Mouse (Mus musculus) CH12.LX (cell line): ENCODE measurements at regions not wholly inside any gene's neighbourhood (a gene's known extent, or its start where the extent isn't known, plus 50 kb on each side); places are given as distances from the start of the nearest gene placed in this dataset.

Source experiments
- CHD1 ChIP-seq: IDR thresholded peaks from 2 replicates; pipeline ENCODE4 v1.6.1; 2012; ENCODE audit warnings: low read depth, low read length, improper control_type of control experiment, inconsistent platforms
- CTCF ChIP-seq, 2 experiments: IDR thresholded peaks in 1 of 2; conservative IDR thresholded peaks in 1 of 2; 2 replicates each; pipeline ENCODE4 v1.5.1; 2011 to 2012; ENCODE audit warnings: low read depth in 2 of 2, low read length in 2 of 2, improper control_type of control experiment in 1 of 2, inconsistent platforms in 1 of 2, mild to moderate bottlenecking in 1 of 2, moderate library complexity in 1 of 2
- EP300 ChIP-seq: IDR thresholded peaks from 2 replicates; pipeline ENCODE4 v1.6.1; 2011; ENCODE audit warnings: low read length, improper control_type of control experiment
- GABPA ChIP-seq: IDR thresholded peaks from 2 replicates; pipeline ENCODE4 v1.6.1; 2012; ENCODE audit warnings: low read depth, low read length, improper control_type of control experiment, inconsistent platforms; ENCODE audit not compliant: insufficient replicate concordance
- JUND ChIP-seq: conservative IDR thresholded peaks from 2 replicates; pipeline ENCODE4 v1.6.1; 2011; ENCODE audit warnings: low read depth, low read length, improper control_type of control experiment
- MAFK ChIP-seq: IDR thresholded peaks from 2 replicates; pipeline ENCODE4 v1.6.1; 2011; ENCODE audit warnings: low read length, improper control_type of control experiment; ENCODE audit not compliant: insufficient replicate concordance
- MXI1 ChIP-seq: IDR thresholded peaks from 2 replicates; pipeline ENCODE4 v1.6.1; 2011; ENCODE audit warnings: mild to moderate bottlenecking, low read depth, low read length, improper control_type of control experiment
- POLR2A ChIP-seq: IDR thresholded peaks from 2 replicates; pipeline ENCODE4 v1.6.1; 2011; ENCODE audit warnings: low read depth, mild to moderate bottlenecking, improper control_type of control experiment, low read length
- ZC3H11A ChIP-seq: IDR thresholded peaks from 2 replicates; pipeline ENCODE4 v1.6.1; 2012; ENCODE audit warnings: low read depth, mild to moderate bottlenecking, inconsistent platforms, low read length, improper control_type of control experiment
- ZMIZ1 ChIP-seq: IDR thresholded peaks from 2 replicates; pipeline ENCODE4 v1.6.1; 2012; ENCODE audit warnings: low read depth, mild to moderate bottlenecking, inconsistent platforms, low read length, improper control_type of control experiment
- ZNF384 ChIP-seq: IDR thresholded peaks from 2 replicates; pipeline ENCODE4 v1.6.1; 2012; ENCODE audit warnings: low read depth, low read length, improper control_type of control experiment, inconsistent platforms

DNA sequence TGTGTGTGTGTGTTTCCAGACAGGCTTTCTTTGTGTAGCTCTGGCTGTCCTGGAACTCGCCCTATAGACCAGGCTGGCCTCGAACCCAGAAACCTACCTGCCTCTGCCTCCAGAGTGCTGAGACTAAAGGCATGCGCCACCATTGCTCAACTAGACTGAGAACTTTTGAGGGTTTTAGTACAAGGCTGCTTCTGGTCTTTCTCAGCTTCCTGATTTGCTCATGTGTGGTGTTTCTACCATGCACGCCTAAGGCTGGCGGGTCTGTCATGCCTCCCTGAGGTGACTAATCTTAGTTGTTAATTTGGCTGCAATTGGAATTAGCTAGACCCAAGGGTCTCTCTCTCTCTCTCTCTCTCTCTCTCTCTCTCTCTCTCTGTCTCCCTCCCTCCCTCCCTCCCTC lies 61.2 kb upstream of the Cux1 start:
- TF ChIP-seq JUND, result no peak
- no peak for TF ChIP-seq CTCF (conservative IDR thresholded peaks at IDR 0.05 in 1 of 2, IDR thresholded peaks at IDR 0.05 in 1 of 2; ENCODE audit: low read depth in 2 of 2, low read length in 2 of 2)
- no peak for TF ChIP-seq GABPA
- TF ChIP-seq CHD1, result no peak
- no peak for TF ChIP-seq POLR2A
- no peak for TF ChIP-seq EP300
- TF ChIP-seq ZMIZ1, result no peak
- no peak for TF ChIP-seq MXI1
- TF ChIP-seq ZNF384, result no peak
- no peak for TF ChIP-seq ZC3H11A
- no peak for TF ChIP-seq MAFK
